Mouse (Mus musculus): ENCODE measurements around the gene Dtx3l.
"Not testable (repeated sequence)": the region's sequence is repeated elsewhere in the genome, so short reads cannot be mapped to it uniquely, and the experiment has no call there.

Gene Dtx3l

GRCm38 (mm10) chr16:35938211-35939151 lies at the start of gene Dtx3l, which contains the start of gene Parp9:
Dtx3l (minus strand) TSS chr16:35939151.
Parp9 (plus strand) TSS chr16:35938470.
- DNase-seq (ENCODE audit: low spot score): peak; percentile 44

- DNase-seq (ENCODE audit: low spot score): no peak
These were observed 49.0 kb upstream of the Dtx3l start for GRCm38 (mm10) chr16:35987930-35988329.

- DNase-seq (ENCODE audit: low spot score): no peak
These were observed 45.5 kb upstream of the Dtx3l start for GRCm38 (mm10) chr16:35984471-35984870.

GRCm38 (mm10) chr16:35983517-35984101 lies 44.7 kb upstream of the Dtx3l start:
- peak; percentile 47 for DNase-seq (ENCODE audit: low spot score)

- peak; percentile 89 for DNase-seq (ENCODE audit: low spot score)
These were observed 44.1 kb upstream of the Dtx3l start for GRCm38 (mm10) chr16:35982902-35983516.

- no peak for DNase-seq (ENCODE audit: low spot score)
These were observed 43.6 kb upstream of the Dtx3l start for GRCm38 (mm10) chr16:35982506-35982901.

- peak; percentile 100 for DNase-seq (ENCODE audit: low spot score)
These were observed 42.4 kb upstream of the Dtx3l start for GRCm38 (mm10) chr16:35981363-35981821.

- not testable (repeated sequence) for DNase-seq (ENCODE audit: low spot score)
These were observed 39.5 kb upstream of the Dtx3l start, which contains the start of gene Kpna1 for GRCm38 (mm10) chr16:35978450-35978849. Kpna1 (plus strand) TSS chr16:35978750.

GRCm38 (mm10) chr16:35974021-35974420 lies 35.1 kb upstream of the Dtx3l start:
- no peak for DNase-seq (ENCODE audit: low spot score)

- DNase-seq (ENCODE audit: low spot score): no peak
These were observed 29.2 kb upstream of the Dtx3l start for GRCm38 (mm10) chr16:35968149-35968548.

- no peak for DNase-seq (ENCODE audit: low spot score)
These were observed 28.4 kb upstream of the Dtx3l start for GRCm38 (mm10) chr16:35967319-35967718.

GRCm38 (mm10) chr16:35966411-35967115 lies 27.6 kb upstream of the Dtx3l start:
- DNase-seq (ENCODE audit: low spot score): no peak

GRCm38 (mm10) chr16:35965991-35966390 lies 27.0 kb upstream of the Dtx3l start:
- DNase-seq (ENCODE audit: low spot score): not testable (repeated sequence)

- no peak for DNase-seq (ENCODE audit: low spot score)
These were observed 13.7 kb upstream of the Dtx3l start for GRCm38 (mm10) chr16:35952628-35953130.

GRCm38 (mm10) chr16:35951216-35951615 lies 12.3 kb upstream of the Dtx3l start:
- no peak for DNase-seq (ENCODE audit: low spot score)

GRCm38 (mm10) chr16:35949264-35949663 lies 10.3 kb upstream of the Dtx3l start:
- no peak for DNase-seq (ENCODE audit: low spot score)

- no peak for DNase-seq (ENCODE audit: low spot score)
These were observed 2.4 kb upstream of the Dtx3l start for GRCm38 (mm10) chr16:35941382-35941781.

- peak; percentile 81 for DNase-seq (ENCODE audit: low spot score)
These were observed 739 bp upstream of the Dtx3l start for GRCm38 (mm10) chr16:35939690-35940089.

GRCm38 (mm10) chr16:35939261-35939660 lies 310 bp upstream of the Dtx3l start:
- DNase-seq (ENCODE audit: low spot score): peak; percentile 12

GRCm38 (mm10) chr16:35933181-35933580 lies 5.8 kb downstream of the Dtx3l start:
- DNase-seq (ENCODE audit: low spot score): no peak

GRCm38 (mm10) chr16:35932179-35933055 lies 6.5 kb downstream of the Dtx3l start:
- DNase-seq (ENCODE audit: low spot score): no peak
